Mouse (Mus musculus) intestine, embryonic 14.5 days (tissue): Measurements from ENCODE around the gene Gstm6. TPM values are rescaled to one million over a fixed set of nuclear protein-coding genes. Genes with fewer than 3 reads are reported as not detected.
A peak's percentile ranks its signal among the peaks of the same experiment; 100 is the strongest.
"Not testable (repeated sequence)": the region's sequence is repeated elsewhere in the genome, so short reads cannot be mapped to it uniquely, and the experiment has no call there.

ENCODE experiments used
- ATAC-seq: fragments of 200-750 bp; cut with Nextera tagmentation; replicated peaks from 2 replicates; pipeline ENCODE4 v1.8.0; 2017; ENCODE audit warnings: low read depth, moderate number of reproducible peaks, moderate TSS enrichment, moderate library complexity; ENCODE audit not compliant: low FRiP score, low TSS enrichment
- DNase-seq: peaks from one replicate; pipeline ENCODE4 v3.0.0-alpha.2; 2018; ENCODE audit warnings: low spot score
- H3K27ac ChIP-seq: fragments of 300-500 bp; sonication (generic); 2 replicates; pipeline ENCODE4 v1.5.1; 2014; ENCODE audit warnings: low read depth, mild to moderate bottlenecking, control low read depth
- H3K27me3 ChIP-seq: fragments of 300-500 bp; sonication (generic); replicated peaks from 2 replicates; pipeline ENCODE4 v1.6.1; 2014; ENCODE audit warnings: low read length, control low read depth; ENCODE audit not compliant: control insufficient read depth, insufficient read depth
- H3K36me3 ChIP-seq: fragments of 300-500 bp; sonication (generic); 2 replicates; pipeline ENCODE4 v1.6.1; 2014; ENCODE audit warnings: low read length, control low read depth; ENCODE audit not compliant: control insufficient read depth, insufficient read depth
- H3K4me1 ChIP-seq: fragments of 300-500 bp; sonication (generic); replicated peaks from 2 replicates; pipeline ENCODE4 v1.6.1; 2014; ENCODE audit warnings: low read length, control low read depth, mixed read lengths; ENCODE audit not compliant: control insufficient read depth, insufficient read depth
- H3K4me2 ChIP-seq: fragments of 300-500 bp; sonication (generic); 2 replicates; pipeline ENCODE4 v1.6.1; 2014; ENCODE audit warnings: low read length
- H3K4me3 ChIP-seq: fragments of 300-500 bp; sonication (generic); 2 replicates; pipeline ENCODE4 v1.5.1; 2014; ENCODE audit warnings: low read depth, low read length, control low read depth, mixed read lengths
- H3K9ac ChIP-seq: fragments of 300-500 bp; sonication (generic); 2 replicates; pipeline ENCODE4 v1.6.1; 2014; ENCODE audit warnings: mild to moderate bottlenecking, low read length
- H3K9me3 ChIP-seq: fragments of 300-500 bp; sonication (generic); 2 replicates; pipeline ENCODE4 v1.6.1; 2016; ENCODE audit warnings: low read length, control low read depth; ENCODE audit not compliant: control insufficient read depth
- WGBS: fragments of 180-500 bp; shearing (Covaris S2); extraction: QIAGEN DNeasy Blood & Tissue Kit; methylation state at CpG from one replicate; pipeline ENCODE4 v1.1.7; 2014; 5-methylcytosine and 5-hydroxymethylcytosine counted together
- polyA plus RNA-seq: library from polyadenylated mRNA; unstranded; fragments of >200 nt; fragmentation: Nextera tagmentation; extraction: Ambion mirVana; gene quantifications from 2 replicates; pipeline ENCODE4 v1.2.1, GENCODE M21; 2014

The Gstm6 gene
- polyA plus RNA-seq, 1 experiment from 2014 or later = 11.6 TPM

DNA sequence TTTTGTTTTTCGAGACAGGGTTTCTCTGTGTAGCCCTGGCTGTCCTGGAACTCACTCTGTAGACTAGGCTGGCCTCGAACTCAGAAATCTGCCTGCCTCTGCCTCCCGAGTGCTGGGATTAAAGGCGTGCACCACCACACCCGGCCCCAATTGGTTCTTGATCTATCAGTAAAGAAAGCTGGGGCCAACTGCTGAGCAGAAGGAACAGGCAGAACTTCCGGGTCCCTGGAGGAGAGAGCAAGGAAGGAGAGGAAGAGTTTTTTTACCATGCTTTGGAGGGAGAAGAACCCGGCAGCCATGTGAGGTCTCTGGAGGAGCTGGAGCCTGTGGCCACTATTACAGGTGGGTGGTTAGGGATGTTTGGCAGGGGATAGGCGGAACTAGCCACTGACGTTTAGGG lies 11.7 kb upstream of the Gstm6 start:
- ATAC-seq = not testable (repeated sequence)

DNA sequence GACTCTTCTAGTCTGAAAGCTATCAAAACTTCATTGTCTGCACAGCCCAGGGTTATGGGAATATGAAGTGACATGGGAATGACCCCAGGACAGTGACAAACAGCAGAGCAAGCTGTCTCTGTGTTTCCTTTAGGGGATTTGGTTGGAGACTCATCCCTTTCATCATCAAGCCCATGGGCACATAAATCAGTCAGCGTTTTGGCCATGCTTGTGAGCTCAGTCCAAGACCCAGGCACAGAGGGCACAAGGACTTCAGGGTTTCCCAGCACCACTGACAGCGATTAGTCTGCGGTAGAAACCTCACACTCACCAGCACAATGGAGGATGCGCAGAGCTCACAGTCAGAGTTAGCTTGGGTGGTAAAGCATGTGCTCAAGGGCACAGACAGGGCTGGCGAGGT lies 10.4 kb upstream of the Gstm6 start:
- Histone ChIP-seq H3K4me2 (no peak overlapping the region), H3K27me3 (no peaks in the 10 kb centered on the region), H3K9ac (no peak overlapping the region), H3K4me3 (no peak overlapping the region), H3K36me3 (no peaks in the 10 kb centered on the region), H3K27ac (no peak overlapping the region), H3K4me1 (no peaks in the 10 kb centered on the region), H3K9me3 (no peaks in the 10 kb centered on the region)
- ATAC-seq (no peak), DNase-seq (no peak)
- 74% methylated on average over 5 of the region's 5 CpGs for WGBS

More for the DNA sequence above, 11.7 kb upstream of the Gstm6 start:
- not testable (repeated sequence) for H3K4me2 ChIP-seq, H3K9me3 ChIP-seq, H3K27ac ChIP-seq, DNase-seq, H3K36me3 ChIP-seq, H3K4me3 ChIP-seq, H3K4me1 ChIP-seq, H3K27me3 ChIP-seq, H3K9ac ChIP-seq
- 91% methylated on average over 9 of the region's 9 CpGs for WGBS

DNA sequence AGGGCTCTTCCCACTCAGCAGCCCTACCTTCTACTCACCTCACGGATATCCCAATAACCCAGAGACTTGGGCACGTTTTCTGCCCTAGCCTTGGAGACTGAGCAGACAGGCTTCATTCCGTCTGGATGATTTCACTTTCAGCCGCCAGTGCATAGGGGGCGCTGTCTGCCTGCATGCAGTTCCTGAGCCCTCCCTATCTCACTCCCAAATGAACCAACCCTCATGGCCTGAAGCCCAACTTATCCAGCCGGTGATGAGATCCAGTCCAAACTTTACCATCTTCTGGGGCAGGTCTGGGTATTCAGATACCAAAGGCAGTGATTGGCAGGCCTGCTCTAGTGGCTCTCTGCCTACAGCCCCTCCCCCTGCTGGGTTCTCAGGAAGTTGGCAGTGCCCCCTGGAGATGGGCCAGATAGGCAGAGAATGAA lies 9.8 kb upstream of the Gstm6 start:
- H3K9ac ChIP-seq = no peak overlapping the region
- DNase-seq = peak; percentile 70
- no peak overlapping the region for H3K27ac ChIP-seq
- no peaks in the 10 kb centered on the region for H3K4me1 ChIP-seq
- 0 out of 2 replicates have a peak, but pooled peaks have one; percentile 15 for ATAC-seq
- WGBS = 22% methylated on average over 6 of the region's 6 CpGs
- H3K4me2 ChIP-seq = no peak overlapping the region
- no peak overlapping the region for H3K4me3 ChIP-seq
- H3K27me3 ChIP-seq = no peaks in the 10 kb centered on the region
- no peaks in the 10 kb centered on the region for H3K9me3 ChIP-seq
- no peaks in the 10 kb centered on the region for H3K36me3 ChIP-seq

DNA sequence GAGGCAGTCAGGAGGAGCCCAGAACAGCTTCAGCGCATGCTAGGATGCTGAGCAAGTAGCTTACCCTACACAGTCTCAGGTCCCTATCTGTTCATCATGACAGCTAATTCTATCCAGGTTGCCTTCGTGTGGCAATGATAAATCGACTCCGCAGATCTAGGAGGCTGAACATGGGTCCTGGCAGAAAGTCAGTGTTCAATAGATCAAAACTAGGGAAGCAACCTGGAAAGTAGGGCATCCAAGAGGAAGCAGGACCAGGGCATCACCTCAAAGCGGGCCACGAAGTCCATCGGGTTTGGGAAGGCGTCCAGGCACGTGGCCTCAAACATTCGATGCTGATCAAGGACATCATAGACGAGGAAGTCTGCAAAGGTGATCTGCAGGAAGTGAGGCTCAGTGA lies 7.0 kb upstream of the Gstm6 start:
- H3K4me2 ChIP-seq = no peak overlapping the region
- ATAC-seq (no peak), DNase-seq (no peak)
- no peaks in the 10 kb centered on the region for H3K27me3 ChIP-seq
- 83% methylated on average over 11 of the region's 11 CpGs for WGBS
- H3K9me3 ChIP-seq = no peaks in the 10 kb centered on the region
- H3K9ac ChIP-seq = no peak overlapping the region
- H3K27ac ChIP-seq = no peak overlapping the region
- H3K36me3 ChIP-seq = no peaks in the 10 kb centered on the region
- H3K4me3 ChIP-seq = no peak overlapping the region
- no peaks in the 10 kb centered on the region for H3K4me1 ChIP-seq

DNA sequence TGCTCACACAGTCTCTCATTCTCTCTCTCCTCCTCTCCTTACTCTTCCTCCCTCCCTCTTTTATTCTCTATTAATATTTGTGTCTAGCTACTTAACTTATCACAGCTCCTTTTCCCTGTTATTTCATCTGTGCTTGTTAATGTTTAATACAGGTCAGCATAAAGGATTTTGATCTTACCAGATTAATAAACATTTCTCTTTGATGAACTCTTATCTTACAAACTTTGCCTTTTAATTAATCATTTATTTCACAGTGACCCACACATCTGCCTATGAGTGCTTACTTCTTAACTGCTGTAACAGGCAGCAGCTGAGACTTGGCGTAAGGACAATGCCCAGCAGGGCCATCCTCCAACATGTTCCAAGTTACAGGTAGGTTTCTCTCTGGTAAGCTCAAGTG lies 5.9 kb upstream of the Gstm6 start:
- H3K36me3 ChIP-seq, H3K9me3 ChIP-seq, H3K9ac ChIP-seq, H3K4me2 ChIP-seq, H3K4me3 ChIP-seq, DNase-seq, H3K4me1 ChIP-seq, H3K27me3 ChIP-seq, ATAC-seq, H3K27ac ChIP-seq: not testable (repeated sequence)
- WGBS = 80% methylated on average over 1 of the region's 1 CpGs

DNA sequence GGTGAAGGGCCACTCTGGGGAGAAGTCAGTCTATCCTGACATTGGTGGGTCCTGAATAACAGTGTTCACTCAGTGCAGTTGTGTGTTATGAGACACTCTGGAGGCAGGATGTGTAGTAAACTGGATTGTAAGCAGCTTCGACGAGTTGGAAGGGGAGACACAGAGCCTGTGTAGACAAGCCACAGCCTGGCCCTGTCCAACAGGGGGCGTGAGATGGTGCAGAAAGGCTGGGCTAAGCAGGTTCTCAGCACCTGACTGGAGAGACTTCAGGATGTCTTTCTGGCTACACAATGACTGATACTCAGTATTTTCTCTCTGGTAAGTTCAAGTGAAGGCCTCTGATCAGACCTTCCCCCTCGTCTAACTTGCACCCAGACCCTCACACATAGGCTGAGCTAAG lies 2.2 kb upstream of the Gstm6 start:
- Histone ChIP-seq H3K9ac (no peak overlapping the region), H3K4me1 (no peaks in the 10 kb centered on the region), H3K4me2 (no peak overlapping the region), H3K36me3 (no peaks in the 10 kb centered on the region), H3K4me3 (no peak overlapping the region), H3K27me3 (no peaks in the 10 kb centered on the region), H3K27ac (no peak overlapping the region), H3K9me3 (no peaks in the 10 kb centered on the region)
- no peak for ATAC-seq
- WGBS = 56% methylated on average over 4 of the region's 4 CpGs
- DNase-seq = no peak

DNA sequence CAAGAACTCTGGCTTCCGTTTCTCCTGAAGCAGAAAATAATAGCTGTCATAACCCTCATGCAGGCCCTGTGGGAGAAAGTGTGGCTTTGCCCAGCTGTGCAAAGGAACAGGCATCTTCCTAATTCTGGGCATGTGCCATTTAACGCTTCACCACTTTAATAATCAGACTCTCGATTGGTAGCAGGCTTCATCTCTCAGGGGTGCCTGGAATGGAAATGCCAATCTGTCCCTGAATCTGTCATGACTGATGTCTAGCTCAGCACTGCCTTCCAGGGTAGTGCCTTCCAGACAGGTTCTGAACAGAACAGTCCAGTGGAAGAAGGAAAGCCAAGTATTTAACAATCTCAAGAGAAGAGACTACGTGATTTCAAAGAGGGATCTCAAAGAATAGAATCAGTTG lies 2.3 kb downstream of the Gstm6 start:
- Histone ChIP-seq H3K4me3 (no peak overlapping the region), H3K27ac (no peak overlapping the region), H3K36me3 (no peaks in the 10 kb centered on the region), H3K4me2 (no peak overlapping the region), H3K9ac (no peak overlapping the region), H3K4me1 (no peaks in the 10 kb centered on the region), H3K9me3 (no peaks in the 10 kb centered on the region), H3K27me3 (no peaks in the 10 kb centered on the region)
- WGBS = 86% methylated on average over 4 of the region's 4 CpGs
- no peak for DNase-seq
- ATAC-seq = no peak

DNA sequence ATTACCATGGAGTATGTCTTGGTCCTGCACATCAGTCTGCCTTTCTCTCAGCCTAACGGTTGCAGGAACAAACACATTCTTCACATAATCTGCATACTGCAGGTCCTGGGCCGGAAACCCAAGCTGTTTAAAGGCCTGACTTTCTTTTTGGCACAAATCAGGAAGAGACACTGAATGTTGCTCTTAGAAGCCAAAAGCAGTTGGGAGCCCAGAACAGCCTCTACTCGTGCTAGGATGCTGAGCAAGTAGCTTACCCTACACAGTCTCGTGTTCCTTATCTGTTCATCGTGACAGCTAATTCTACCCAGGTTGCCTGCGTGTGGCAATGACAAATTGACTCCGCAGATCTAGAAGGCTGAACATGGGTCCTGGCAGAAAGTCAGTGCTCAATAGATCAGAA lies 3.0 kb downstream of the Gstm6 start:
- Histone ChIP-seq H3K4me2 (no peak overlapping the region), H3K4me3 (no peak overlapping the region), H3K27me3 (no peaks in the 10 kb centered on the region), H3K27ac (no peak overlapping the region), H3K9ac (no peak overlapping the region), H3K4me1 (no peaks in the 10 kb centered on the region), H3K9me3 (no peaks in the 10 kb centered on the region), H3K36me3 (no peaks in the 10 kb centered on the region)
- DNase-seq (no peak), ATAC-seq (no peak)
- WGBS = 54% methylated on average over 7 of the region's 7 CpGs

DNA sequence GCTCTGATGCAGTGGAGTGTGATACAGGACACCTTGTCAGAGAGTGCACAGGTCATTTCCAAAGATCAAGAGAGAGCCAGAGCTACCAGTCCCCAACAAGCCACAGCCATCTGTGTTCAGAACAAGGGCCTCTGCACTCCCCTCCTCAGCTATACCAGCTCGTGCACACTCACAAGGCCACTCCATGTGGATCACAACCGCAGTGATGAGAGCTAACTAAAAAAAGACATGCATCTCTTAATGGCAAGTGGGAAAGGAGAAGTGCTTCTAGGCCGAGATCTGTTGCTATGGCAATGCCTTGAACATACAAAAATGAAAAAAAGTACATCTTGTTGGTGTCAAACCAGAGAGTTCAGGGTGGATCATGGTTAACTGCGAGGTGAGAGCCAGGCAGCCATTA lies 3.7 kb downstream of the Gstm6 start:
- ATAC-seq (no peak), DNase-seq (no peak)
- Histone ChIP-seq H3K9ac (no peak overlapping the region), H3K9me3 (no peaks in the 10 kb centered on the region), H3K4me1 (no peaks in the 10 kb centered on the region), H3K27me3 (no peaks in the 10 kb centered on the region), H3K36me3 (no peaks in the 10 kb centered on the region), H3K4me3 (no peak overlapping the region), H3K27ac (no peak overlapping the region), H3K4me2 (no peak overlapping the region)
- 79% methylated on average over 4 of the region's 4 CpGs for WGBS
